Mouse (Mus musculus) megakaryocyte, adult 5-6 weeks (primary cell): ENCODE measurements around the gene Thumpd2. TPM values are rescaled to one million over a fixed set of nuclear protein-coding genes. Genes with fewer than 3 reads are reported as not detected.

ENCODE experiments used
- ATAC-seq: 2 replicates; pipeline ENCODE4 v1.8.0; 2016; ENCODE audit warnings: mild to moderate bottlenecking, inconsistent platforms; ENCODE audit not compliant: poor library complexity, severe bottlenecking
- total RNA-seq, 2 experiments: library from RNA; stranded (forward) in 1 of 2; stranded (reverse) in 1 of 2; fragments of 153-499, 151-499 nt in 1 of 2; fragments of 221-1000, 200-1000 nt in 1 of 2; gene quantifications; 2 replicates each; pipeline versions ENCODE4 v1.2.3 to v1.2.4; 2015 to 2017

Thumpd2 gene
- 2.1 and 2.7 TPM in 2 replicates for total RNA-seq (2015)
- total RNA-seq (2017), result 5.8 and 6.4 TPM in 2 replicates

- ATAC-seq, result peak; percentile 97
These were observed at the start of gene Thumpd2 for GRCm38 (mm10) chr17:81064979-81065311. Gene Thumpd2 (minus strand): TSS chr17:81065082.

GRCm38 (mm10) chr17:81104237-81104636 lies 39.4 kb upstream of the Thumpd2 start:
- peak; percentile 95 for ATAC-seq

GRCm38 (mm10) chr17:81102866-81103265 lies 38.0 kb upstream of the Thumpd2 start:
- no peak for ATAC-seq

- no peak for ATAC-seq
These were observed 33.6 kb upstream of the Thumpd2 start for GRCm38 (mm10) chr17:81098444-81098843.

- ATAC-seq, result no peak
These were observed 31.6 kb upstream of the Thumpd2 start for GRCm38 (mm10) chr17:81096490-81096889.

GRCm38 (mm10) chr17:81092794-81093193 lies 27.9 kb upstream of the Thumpd2 start:
- ATAC-seq, result no peak

- ATAC-seq, result no peak
These were observed 24.0 kb upstream of the Thumpd2 start for GRCm38 (mm10) chr17:81088866-81089265.

- ATAC-seq, result no peak
These were observed 22.9 kb upstream of the Thumpd2 start for GRCm38 (mm10) chr17:81087735-81088134.

GRCm38 (mm10) chr17:81064279-81064978 lies 453 bp downstream of the Thumpd2 start:
- ATAC-seq, result peak; percentile 47

GRCm38 (mm10) chr17:81063346-81063745 lies 1.5 kb downstream of the Thumpd2 start:
- no peak for ATAC-seq

- ATAC-seq, result no peak
These were observed 2.5 kb downstream of the Thumpd2 start for GRCm38 (mm10) chr17:81062349-81062871.

- ATAC-seq, result no peak
These were observed 8.0 kb downstream of the Thumpd2 start for GRCm38 (mm10) chr17:81056796-81057381.

- no peak for ATAC-seq
These were observed 8.8 kb downstream of the Thumpd2 start for GRCm38 (mm10) chr17:81056035-81056434.

- ATAC-seq, result no peak; the same call in 1 of the 2 replicates
These were observed 9.4 kb downstream of the Thumpd2 start for GRCm38 (mm10) chr17:81055522-81055921.

GRCm38 (mm10) chr17:81053274-81053673 lies 11.6 kb downstream of the Thumpd2 start:
- no peak for ATAC-seq

GRCm38 (mm10) chr17:81047930-81048564 lies 16.8 kb downstream of the Thumpd2 start:
- no peak for ATAC-seq

- ATAC-seq, result peak; percentile 79
These were observed 19.2 kb downstream of the Thumpd2 start for GRCm38 (mm10) chr17:81045525-81046150.

GRCm38 (mm10) chr17:81045115-81045514 lies 19.8 kb downstream of the Thumpd2 start:
- ATAC-seq, result no peak

GRCm38 (mm10) chr17:81044356-81044755 lies 20.5 kb downstream of the Thumpd2 start:
- ATAC-seq, result no peak

GRCm38 (mm10) chr17:81041662-81042061 lies 23.2 kb downstream of the Thumpd2 start:
- ATAC-seq, result no peak

- no peak for ATAC-seq
These were observed 26.0 kb downstream of the Thumpd2 start for GRCm38 (mm10) chr17:81038707-81039408.
